Mouse (Mus musculus): Measurements from ENCODE around the gene Zbtb38.

DNA sequence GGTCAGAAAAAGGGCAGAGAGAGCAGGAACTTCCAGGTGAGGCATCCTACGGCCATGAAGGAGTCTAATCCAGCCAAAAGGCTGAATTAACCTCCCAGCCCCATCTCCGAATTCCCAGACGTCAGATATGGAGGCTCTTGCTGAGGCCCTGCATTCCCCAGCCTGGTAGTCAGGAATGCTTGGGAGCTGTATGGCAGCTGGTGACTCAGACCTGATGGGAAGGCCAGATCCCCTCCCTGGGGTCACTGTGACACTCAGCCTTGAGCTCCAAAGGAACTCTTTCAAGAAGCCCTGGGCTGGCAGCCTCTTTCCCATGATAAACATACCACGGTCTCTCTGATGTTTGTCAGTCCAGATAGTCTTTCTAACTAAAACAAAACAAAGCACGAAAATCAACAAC is 30.6 kb upstream of the Zbtb38 start:
- no peak for TF ChIP-seq CTCF (IDR thresholded peaks at IDR 0.05; ENCODE audit: low read depth)
- no peak for TF ChIP-seq EP300 (IDR thresholded peaks at IDR 0.05; ENCODE audit: low read depth)
